In the genomic region with DNA sequence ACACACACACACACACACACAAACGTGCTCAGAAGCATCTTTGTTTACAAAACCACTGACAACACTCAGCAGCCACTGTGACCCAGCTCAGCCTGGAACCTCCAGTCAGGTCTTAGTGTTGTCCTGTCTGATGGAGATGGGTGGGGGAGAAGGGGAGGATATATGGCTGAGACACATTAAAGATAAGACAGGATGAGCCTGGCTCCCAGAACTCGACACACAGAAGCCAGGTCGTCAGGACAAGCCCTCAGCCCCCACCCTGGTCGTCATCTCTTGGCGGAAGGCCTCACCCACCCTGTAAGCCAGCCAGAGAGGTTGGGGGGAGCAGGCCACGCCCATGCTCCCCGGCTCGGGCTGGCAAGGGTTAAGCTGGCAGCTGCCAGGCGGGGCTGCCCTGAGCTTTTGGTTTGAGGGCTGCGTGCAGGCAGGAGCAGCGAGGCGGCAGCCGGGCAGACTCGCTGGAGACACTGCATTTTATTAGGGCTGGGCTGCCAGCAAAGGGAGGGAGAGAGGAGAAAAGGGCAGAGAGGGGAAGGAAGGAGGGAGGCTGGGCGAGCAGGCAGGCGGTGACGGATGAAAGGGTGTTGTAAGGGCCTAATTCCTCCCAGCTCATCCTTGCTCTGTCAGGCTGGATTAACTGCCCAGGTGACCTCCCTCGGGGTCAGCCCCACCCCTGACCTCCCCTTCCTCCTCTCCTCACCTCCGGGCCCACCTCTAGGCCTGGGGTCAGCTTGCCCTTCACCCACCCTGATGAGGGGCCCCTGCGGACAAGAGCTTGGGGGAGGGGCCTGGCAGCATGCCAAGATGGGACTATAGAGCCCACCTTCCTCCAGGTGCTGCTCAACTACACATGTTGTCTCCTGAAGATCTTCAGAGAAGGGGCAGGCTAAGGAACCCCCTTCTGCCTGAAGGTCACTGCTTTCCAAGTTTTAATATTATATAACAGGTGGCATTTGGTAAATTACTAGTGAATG, we compare ENCODE assay signal across 10 mouse cellular contexts. TPM values are rescaled to one million over a fixed set of nuclear protein-coding genes. Genes with fewer than 3 reads are reported as not detected.
A peak's percentile ranks its signal among the peaks of the same experiment; 100 is the strongest.
DNase-seq lines count a peak whose midpoint lies in the region; ATAC-seq and TF ChIP-seq lines count a peak whose summit lies in the region.
"Had no signal": no experiment of that assay in that cellular context is flagged by ENCODE, and none has a peak within 500 bp of the region (broad histone marks: within the 10 kb centered on the region; RNA-seq: fewer than 3 reads in every experiment).

No protein-coding gene starts in this region.

- H3K9me3 ChIP-seq in lung, embryonic 16.5 days (ENCODE audit: control insufficient read depth, low read length) = no peaks in the 10 kb centered on the region
- no peaks in the 10 kb centered on the region for H3K9me3 ChIP-seq in hindbrain, embryonic 15.5 days
- no peaks in the 10 kb centered on the region for H3K9me3 ChIP-seq in midbrain, postnatal 0 days (ENCODE audit: low read length)

- ATAC-seq in lung, embryonic 16.5 days (ENCODE audit: low read depth) = peak; percentile 66
- ATAC-seq in hindbrain, embryonic 15.5 days (ENCODE audit: low FRiP score, low read depth) = peak; percentile 35; the same call in 1 of the 2 replicates
- ATAC-seq in midbrain, postnatal 0 days (ENCODE audit: low FRiP score) = 0 out of 2 replicates have a peak, but pooled peaks have one; percentile 49

- H3K4me3 ChIP-seq in lung, embryonic 16.5 days (ENCODE audit: low read length) = peak overlapping the region; percentile 14; the same call in 1 of the 2 replicates
- peak overlapping the region; percentile 13 for H3K4me3 ChIP-seq in hindbrain, embryonic 15.5 days
- H3K4me3 ChIP-seq in midbrain, postnatal 0 days (ENCODE audit: low read depth, low read length) = peak overlapping the region; percentile 8

- peak overlapping the region; percentile 47 for H3K4me2 ChIP-seq in lung, embryonic 16.5 days (ENCODE audit: low read depth, low read length)
- peak overlapping the region; percentile 42 for H3K4me2 ChIP-seq in hindbrain, embryonic 15.5 days
- H3K4me2 ChIP-seq in midbrain, postnatal 0 days (ENCODE audit: low read depth, low read length, poor library complexity, severe bottlenecking) = peak overlapping the region; percentile 39

- H3K27ac ChIP-seq in lung, embryonic 16.5 days (ENCODE audit: low read length) = 0 out of 2 replicates have a peak overlapping the region, but pooled peaks have one; percentile 15
- no peak overlapping the region for H3K27ac ChIP-seq in hindbrain, embryonic 15.5 days (replicated peaks)
- H3K27ac ChIP-seq in midbrain, postnatal 0 days (ENCODE audit: low read depth, low read length) = no peak overlapping the region

- 2% methylated on average over 20 of the region's 20 CpGs for WGBS in lung, embryonic 16.5 days
- WGBS in hindbrain, embryonic 15.5 days = 5% methylated on average over 19 of the region's 20 CpGs
- WGBS in midbrain, postnatal 0 days = 6% methylated on average over 18 of the region's 20 CpGs

- no peaks in the 10 kb centered on the region for H3K36me3 ChIP-seq in lung, embryonic 16.5 days (ENCODE audit: control insufficient read depth, insufficient read depth, low read length)
- no peaks in the 10 kb centered on the region for H3K36me3 ChIP-seq in hindbrain, embryonic 15.5 days
- H3K36me3 ChIP-seq in midbrain, postnatal 0 days (ENCODE audit: insufficient read depth, low read length) = no peaks in the 10 kb centered on the region

- no peak for TF ChIP-seq CTCF in midbrain, postnatal 0 days (IDR thresholded peaks at IDR 0.05)

- peaks cover 31% of the 10 kb centered on the region for H3K27me3 ChIP-seq in lung, embryonic 16.5 days (ENCODE audit: control insufficient read depth, insufficient read depth, low read depth, low read length)
- peaks cover 48% of the 10 kb centered on the region for H3K27me3 ChIP-seq in hindbrain, embryonic 15.5 days
- peaks cover 36% of the 10 kb centered on the region for H3K27me3 ChIP-seq in midbrain, postnatal 0 days (ENCODE audit: insufficient read depth, low read length)

- peaks cover 10% of the 10 kb centered on the region for H3K4me1 ChIP-seq in lung, embryonic 16.5 days (replicated peaks; ENCODE audit: control insufficient read depth, insufficient read depth, low read length)
- H3K4me1 ChIP-seq in hindbrain, embryonic 15.5 days (replicated peaks) = peaks cover 8% of the 10 kb centered on the region
- H3K4me1 ChIP-seq in midbrain, postnatal 0 days (ENCODE audit: insufficient read depth, low read length) = peaks cover 5% of the 10 kb centered on the region; the same call in 1 of the 2 replicates

- peak overlapping the region; percentile 37; the same call in 1 of the 2 replicates for H3K9ac ChIP-seq in lung, embryonic 16.5 days (ENCODE audit: low read length)
- peak overlapping the region; percentile 26; the same call in 1 of the 2 replicates for H3K9ac ChIP-seq in hindbrain, embryonic 15.5 days
- H3K9ac ChIP-seq in midbrain, postnatal 0 days (replicated peaks; ENCODE audit: low read length, poor library complexity, severe bottlenecking) = peak overlapping the region; percentile 39; the same call in 1 of the 2 replicates

- DNase-seq in lung, postnatal 14 days = no peak
- DNase-seq in embryo, embryonic 9.5 days (ENCODE audit: extremely low spot score) = peak; percentile 59
- peak; percentile 72 for DNase-seq in midbrain, postnatal 0 days (ENCODE audit: low spot score)
- DNase-seq in T-cell, adult 2 months (ENCODE audit: low spot score) = no peak
- DNase-seq in spleen, postnatal 14 days (ENCODE audit: low spot score in 2 of 2) = no peak
- DNase-seq in right cerebral cortex, postnatal 25 days = no peak

RNA-seq across cellular contexts. Expression of gene Dlx3, which starts 6.6 kb away (rescaled TPM):
- 0.31 and 0.77 TPM in 2 replicates for polyA plus RNA-seq in lung, embryonic 16.5 days (2015; fragmentation: Nextera tagmentation; extraction: Ambion mirVana)
- polyA plus RNA-seq in hindbrain, embryonic 15.5 days (2015; fragmentation: Nextera tagmentation; extraction: Ambion mirVana) = 0.19 and 0.54 TPM in 2 replicates
- total RNA-seq in midbrain, postnatal 0 days (2014; rRNA removed) = 0.33 TPM in 1 of 2 replicates, not detected in the other
- not detected in 2 replicates for polyA plus RNA-seq in midbrain, postnatal 0 days (2015; fragmentation: Nextera tagmentation; extraction: Ambion mirVana)
- polyA plus RNA-seq: cortical plate, adult 2 months had no signal

RNA-seq across cellular contexts. Expression of gene Dlx4, which starts 19.5 kb away (rescaled TPM):
- 1.0 and 1.3 TPM in 2 replicates for polyA plus RNA-seq in lung, embryonic 16.5 days (2015; fragmentation: Nextera tagmentation; extraction: Ambion mirVana)
- polyA plus RNA-seq in hindbrain, embryonic 15.5 days (2015; fragmentation: Nextera tagmentation; extraction: Ambion mirVana) = not detected in 2 replicates
- total RNA-seq in midbrain, postnatal 0 days (2014; rRNA removed) = 0.60 TPM in 1 of 2 replicates, not detected in the other
- 0.47 and 0.51 TPM in 2 replicates for polyA plus RNA-seq in midbrain, postnatal 0 days (2015; fragmentation: Nextera tagmentation; extraction: Ambion mirVana)
- polyA plus RNA-seq: small intestine, adult 2 months had no signal

RNA-seq across cellular contexts. Expression of gene Itga3, which starts 50.0 kb away (rescaled TPM):
- 23.3 and 25.8 TPM in 2 replicates for polyA plus RNA-seq in lung, embryonic 16.5 days (2015; fragmentation: Nextera tagmentation; extraction: Ambion mirVana)
- 17.9 and 19.8 TPM in 2 replicates for polyA plus RNA-seq in hindbrain, embryonic 15.5 days (2015; fragmentation: Nextera tagmentation; extraction: Ambion mirVana)
- 33.2 and 38.3 TPM in 2 replicates for total RNA-seq in midbrain, postnatal 0 days (2014; rRNA removed)
- polyA plus RNA-seq in midbrain, postnatal 0 days (2015; fragmentation: Nextera tagmentation; extraction: Ambion mirVana) = 11.2 and 12.3 TPM in 2 replicates

Comparison
In these comparisons a context has a peak if more than half of its experiments do, and no peak if none do; other contexts are left out.
1. DNase-seq: peak in embryo, embryonic 9.5 days (single experiment) and midbrain, postnatal 0 days (single experiment); none in lung, postnatal 14 days (single experiment), T-cell, adult 2 months (single experiment), spleen, postnatal 14 days (0 of 2) and right cerebral cortex, postnatal 25 days (single experiment).
2. Peak in every context shown above with its lines, with median percentiles within 50 percentile points of each other: ATAC-seq, H3K4me2 ChIP-seq, H3K4me3 ChIP-seq and H3K9ac ChIP-seq.